Mouse (Mus musculus): ENCODE results near the gene Gpr62. TPM values are rescaled to one million over a fixed set of nuclear protein-coding genes. Genes with fewer than 3 reads are reported as not detected.

Gene Gpr62
- total RNA-seq, 2 experiments from 2014 or later = 1.8 to 2.0 TPM

GRCm38 (mm10) chr9:106421865-106422160, 43.9 kb downstream of the Gpr62 start:
- peak; percentile 90 to 91 for DNase-seq (ENCODE audit: low spot score in 2 of 2)

GRCm38 (mm10) chr9:106421033-106421864, 44.5 kb downstream of the Gpr62 start:
- DNase-seq (ENCODE audit: low spot score in 2 of 2) = no peak

- DNase-seq (ENCODE audit: low spot score in 2 of 2) = no peak
Measured at GRCm38 (mm10) chr9:106420608-106421007, 45.1 kb downstream of the Gpr62 start.

- peak; percentile 83 to 89 for DNase-seq (ENCODE audit: low spot score in 2 of 2)
Measured at GRCm38 (mm10) chr9:106417841-106418625, 47.7 kb downstream of the Gpr62 start.

GRCm38 (mm10) chr9:106416826-106417225, 48.9 kb downstream of the Gpr62 start:
- no peak for DNase-seq (ENCODE audit: low spot score in 2 of 2)

Other genes starting within 250 kb of the Gpr62 start
- gene Tlr9, start 243.3 kb downstream of the Gpr62 start, total RNA-seq (2021) = 1 to 10 TPM; 1.2 to 1.4 TPM
- gene Alas1, start 217.3 kb downstream of the Gpr62 start, total RNA-seq (2021) = 100 to 1,000 TPM; 139 TPM
- 10 to 100 TPM; 12.2 to 12.6 TPM for gene Poc1a, start 184.9 kb downstream of the Gpr62 start, total RNA-seq (2021)
- gene Dusp7, start 97.3 kb downstream of the Gpr62 start, total RNA-seq (2021) = 10 to 100 TPM; 58.7 to 64.2 TPM
- 100 to 1,000 TPM; 421 to 423 TPM for gene Rpl29, start 36.5 kb downstream of the Gpr62 start, total RNA-seq (2021)
- gene Acy1, start 27.6 kb downstream of the Gpr62 start, total RNA-seq (2021) = 10 to 100 TPM; 11.0 to 13.2 TPM
- gene Abhd14b, start 18.5 kb downstream of the Gpr62 start, total RNA-seq (2021) = 10 to 100 TPM in 1 of 2 experiments, 1 to 10 TPM in 1; 9.9 to 10.6 TPM
- 10 to 100 TPM; 51.1 to 53.2 TPM for gene Abhd14a, start 18.3 kb downstream of the Gpr62 start, total RNA-seq (2021)
- 100 to 1,000 TPM; 226 to 234 TPM for gene Pcbp4, start 12.6 kb downstream of the Gpr62 start, total RNA-seq (2021)
- 10 to 100 TPM; 38.5 to 45.2 TPM for gene Rrp9, start 10.0 kb upstream of the Gpr62 start, total RNA-seq (2021)
- gene Parp3, start 11.0 kb upstream of the Gpr62 start, total RNA-seq (2021) = 1 to 10 TPM; 2.4 to 2.8 TPM
- not detected for gene Iqcf1, start 34.0 kb upstream of the Gpr62 start, total RNA-seq (2021)
- gene Iqcf5, start 48.6 kb upstream of the Gpr62 start, total RNA-seq (2021) = 1 to 10 TPM in 1 of 2 experiments, not detected in 1; 1.5 TPM
- gene Iqcf3, start 95.7 kb upstream of the Gpr62 start, total RNA-seq (2021) = not detected
- not detected for gene Iqcf4, start 105.1 kb upstream of the Gpr62 start, total RNA-seq (2021)
- gene Iqcf6, start 160.6 kb upstream of the Gpr62 start, total RNA-seq (2021) = not detected
- gene Grm2, start 190.1 kb upstream of the Gpr62 start, total RNA-seq (2021) = 10 to 100 TPM; 37.1 to 38.3 TPM
- gene Tex264, start 220.0 kb upstream of the Gpr62 start, total RNA-seq (2021) = 10 to 100 TPM; 85.3 to 91.6 TPM